Mouse (Mus musculus): ENCODE measurements around the gene Eddm3b. TPM values are rescaled to one million over a fixed set of nuclear protein-coding genes. Genes with fewer than 3 reads are reported as not detected.
"Not testable (repeated sequence)": the region's sequence is repeated elsewhere in the genome, so short reads cannot be mapped to it uniquely, and the experiment has no call there.

Gene Eddm3b
- polyA plus RNA-seq, 1 experiment from 2014 or later: not detected

DNA sequence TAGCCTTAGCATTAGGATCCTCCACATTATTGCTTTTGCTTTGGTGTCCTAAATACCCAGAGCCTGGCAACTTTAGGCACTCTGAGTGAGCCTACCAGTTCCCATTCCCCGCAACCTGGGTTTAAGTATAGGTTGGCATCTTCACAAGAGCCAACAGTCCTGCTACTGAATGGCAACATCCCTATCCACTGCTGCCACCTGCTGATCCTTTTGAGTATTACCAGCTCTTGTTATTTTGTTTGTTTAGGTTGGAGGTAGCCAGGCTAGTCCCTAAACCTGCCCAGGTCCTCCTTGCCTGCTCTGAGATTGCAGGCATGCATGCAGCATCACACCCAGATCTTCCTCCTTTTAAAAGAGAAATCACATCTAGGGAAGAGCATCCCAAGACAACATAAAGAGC lies 15.9 kb upstream of the Eddm3b start:
- not testable (repeated sequence) for H3K4me2 ChIP-seq

DNA sequence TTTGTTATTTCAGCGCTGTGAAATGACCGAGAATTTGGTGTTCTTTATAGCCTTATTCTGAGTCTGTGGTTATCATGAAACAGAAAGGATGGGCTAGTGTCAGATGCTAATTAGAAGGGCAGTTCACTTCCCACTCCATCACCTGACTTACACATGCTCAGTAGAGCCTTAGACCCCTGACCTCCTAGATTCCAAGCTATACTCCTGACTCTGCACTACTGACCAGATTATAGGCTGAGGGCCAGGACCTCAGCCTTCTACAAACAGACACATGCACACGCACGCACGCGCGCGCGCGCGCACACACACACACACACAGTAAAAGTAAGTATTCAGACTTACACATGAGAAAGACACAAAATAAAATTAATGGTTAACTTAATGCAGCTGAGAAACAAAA lies 15.3 kb upstream of the Eddm3b start:
- Histone ChIP-seq H3K4me2 (no peak overlapping the region), H3K9ac (no peak overlapping the region), H3K4me1 (peaks cover 6% of the 10 kb centered on the region), H3K27me3 (replicated peaks) (no peaks in the 10 kb centered on the region), H3K4me3 (no peak overlapping the region), H3K27ac (no peak overlapping the region), H3K36me3 (no peaks in the 10 kb centered on the region), H3K9me3 (replicated peaks) (no peaks in the 10 kb centered on the region)
- no peak for ATAC-seq
- 90% methylated on average over 11 of the region's 11 CpGs for WGBS (ENCODE audit: insufficient replicate concordance)

More for the DNA sequence above, 15.9 kb upstream of the Eddm3b start:
- not testable (repeated sequence) for H3K27me3 ChIP-seq (replicated peaks); H3K27ac ChIP-seq; H3K4me1 ChIP-seq; H3K4me3 ChIP-seq; H3K9ac ChIP-seq; H3K9me3 ChIP-seq (replicated peaks); H3K36me3 ChIP-seq
- 26% methylated on average over 1 of the region's 1 CpGs for WGBS (ENCODE audit: insufficient replicate concordance)
- ATAC-seq: peak; percentile 38; the same call in 1 of the 2 replicates

DNA sequence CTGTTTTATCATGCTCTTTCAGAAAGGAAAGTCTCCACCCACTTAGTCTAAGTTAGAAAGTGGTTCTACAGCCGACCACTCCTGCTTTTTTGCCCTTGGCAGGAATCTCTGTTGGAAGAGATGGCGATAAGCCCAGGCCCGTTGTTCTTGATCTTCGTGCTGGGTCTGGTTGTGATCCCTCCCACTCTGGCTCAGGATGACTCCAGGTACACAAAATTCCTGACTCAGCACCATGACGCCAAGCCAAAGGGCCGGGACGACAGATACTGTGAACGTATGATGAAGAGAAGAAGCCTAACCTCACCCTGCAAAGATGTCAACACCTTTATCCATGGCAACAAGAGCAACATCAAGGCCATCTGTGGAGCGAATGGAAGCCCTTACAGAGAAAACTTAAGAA lies 12.9 kb upstream of the Eddm3b start:
- Histone ChIP-seq H3K9me3 (replicated peaks) (no peaks in the 10 kb centered on the region), H3K4me2 (no peak overlapping the region), H3K27ac (no peak overlapping the region), H3K4me1 (peaks cover 19% of the 10 kb centered on the region), H3K9ac (no peak overlapping the region), H3K36me3 (no peaks in the 10 kb centered on the region), H3K27me3 (replicated peaks) (no peaks in the 10 kb centered on the region), H3K4me3 (no peak overlapping the region)
- no peak for ATAC-seq
- WGBS (ENCODE audit: insufficient replicate concordance): 65% methylated on average over 9 of the region's 9 CpGs

DNA sequence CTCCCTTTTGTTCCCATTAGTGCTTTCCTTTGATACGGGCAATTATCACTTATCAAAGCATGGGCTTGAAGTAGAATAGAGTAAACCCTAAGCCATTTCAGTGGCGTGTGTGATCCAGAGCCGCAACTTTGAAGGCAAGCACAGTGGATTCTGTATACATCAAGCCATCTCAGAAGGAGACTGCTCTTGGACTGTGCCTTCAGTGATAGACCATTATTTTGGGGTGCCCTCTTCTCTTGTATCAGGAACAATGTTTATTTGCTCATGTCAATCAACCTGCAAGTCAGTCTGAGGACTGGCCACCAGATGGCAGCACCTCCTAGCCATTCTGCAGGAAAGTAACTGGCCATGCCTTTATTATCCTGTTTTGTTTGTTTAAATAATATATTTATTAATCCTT lies 11.0 kb upstream of the Eddm3b start:
- Histone ChIP-seq H3K36me3 (no peaks in the 10 kb centered on the region), H3K9me3 (replicated peaks) (no peaks in the 10 kb centered on the region), H3K4me2 (no peak overlapping the region), H3K27ac (no peak overlapping the region), H3K4me1 (peaks cover 25% of the 10 kb centered on the region), H3K27me3 (replicated peaks) (no peaks in the 10 kb centered on the region), H3K9ac (no peak overlapping the region), H3K4me3 (no peak overlapping the region)
- ATAC-seq: no peak
- 64% methylated on average over 3 of the region's 3 CpGs for WGBS (ENCODE audit: insufficient replicate concordance)

DNA sequence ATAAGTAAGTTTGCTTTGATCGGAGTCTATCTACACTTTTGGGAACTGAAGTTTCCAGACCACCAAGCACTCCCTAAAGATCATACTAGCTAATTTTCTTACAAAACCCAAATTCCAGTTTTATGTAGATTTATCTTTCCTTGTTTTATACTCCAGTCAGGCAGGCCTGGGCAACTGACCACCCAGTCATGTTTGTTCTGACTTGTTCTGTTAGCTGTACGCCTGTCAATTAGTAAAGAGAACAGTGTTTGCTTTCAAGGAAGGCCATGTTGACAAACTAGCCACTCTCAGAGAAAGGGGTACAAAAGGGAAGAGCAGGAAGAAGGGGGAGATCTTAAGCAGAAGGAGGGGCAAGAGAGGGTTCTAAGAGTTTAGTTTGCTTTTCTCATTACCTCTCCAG lies 9.9 kb upstream of the Eddm3b start:
- WGBS (ENCODE audit: insufficient replicate concordance): 68% methylated on average over 2 of the region's 2 CpGs

DNA sequence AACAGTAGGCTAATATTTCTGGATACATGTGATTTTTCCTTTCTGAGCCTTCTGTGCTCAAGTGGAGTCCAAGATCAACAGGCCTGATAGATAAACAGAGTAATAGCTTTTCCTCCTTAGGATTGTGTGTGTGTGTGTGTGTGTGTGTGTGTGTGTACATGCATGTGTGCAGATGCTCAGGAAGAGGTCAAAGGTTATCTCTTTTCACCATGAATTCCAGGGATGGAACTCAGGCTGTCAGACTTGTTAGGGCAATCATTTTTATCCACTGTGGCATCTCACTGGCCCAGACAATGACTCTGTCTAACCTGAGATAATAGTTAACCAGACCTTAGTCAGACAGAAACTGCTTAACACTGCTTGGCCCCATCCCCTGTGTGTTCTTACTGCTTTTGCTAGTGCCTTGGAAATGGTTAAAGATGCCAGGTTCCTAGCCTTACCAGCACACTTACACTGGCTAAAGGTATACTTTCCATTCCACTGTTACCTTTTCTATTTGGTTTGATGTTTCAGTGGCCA lies 7.7 kb upstream of the Eddm3b start:
- no peak for ATAC-seq
- Histone ChIP-seq H3K9me3 (replicated peaks) (no peaks in the 10 kb centered on the region), H3K4me1 (peaks cover 25% of the 10 kb centered on the region), H3K36me3 (no peaks in the 10 kb centered on the region), H3K4me2 (no peak overlapping the region), H3K9ac (no peak overlapping the region), H3K27ac (no peak overlapping the region), H3K27me3 (replicated peaks) (no peaks in the 10 kb centered on the region), H3K4me3 (no peak overlapping the region)

More for the DNA sequence above, 9.9 kb upstream of the Eddm3b start:
- no peak overlapping the region for H3K4me2 ChIP-seq
- no peak overlapping the region for H3K4me3 ChIP-seq
- H3K9me3 ChIP-seq (replicated peaks): no peaks in the 10 kb centered on the region
- no peak overlapping the region for H3K9ac ChIP-seq
- no peaks in the 10 kb centered on the region for H3K27me3 ChIP-seq (replicated peaks)
- H3K4me1 ChIP-seq: peaks cover 25% of the 10 kb centered on the region
- no peaks in the 10 kb centered on the region for H3K36me3 ChIP-seq
- peak overlapping the region; percentile 16; the same call in 1 of the 2 replicates for H3K27ac ChIP-seq
- no peak for ATAC-seq

DNA sequence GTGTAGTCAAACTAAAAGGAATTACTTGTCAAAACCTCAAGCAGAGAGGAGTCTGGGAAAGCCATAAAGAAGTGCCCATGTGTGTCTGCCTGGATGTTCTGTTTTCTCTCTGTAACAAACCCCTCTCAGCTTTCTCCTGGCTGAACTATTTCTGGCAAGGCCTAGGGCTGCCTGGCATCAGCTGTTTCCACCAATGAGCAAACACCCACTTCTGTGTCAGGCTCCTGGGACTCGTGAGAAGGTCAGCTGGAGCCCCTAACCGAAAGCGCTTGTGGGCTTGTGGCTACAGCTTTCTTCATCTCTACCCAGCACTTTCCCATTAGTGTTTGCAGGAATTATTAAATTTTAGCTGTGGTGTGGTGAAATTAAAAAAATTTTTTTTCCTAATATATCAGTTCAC lies 2.3 kb upstream of the Eddm3b start:
- H3K27ac ChIP-seq: no peak overlapping the region
- no peak overlapping the region for H3K4me3 ChIP-seq
- 61% methylated on average over 3 of the region's 3 CpGs for WGBS (ENCODE audit: insufficient replicate concordance)
- H3K27me3 ChIP-seq (replicated peaks): 0 out of 2 replicates have a peak, but pooled peaks cover 14% of the 10 kb centered on the region
- H3K9ac ChIP-seq: no peak overlapping the region; the same call in 1 of the 2 replicates
- ATAC-seq: no peak
- no peaks in the 10 kb centered on the region for H3K9me3 ChIP-seq (replicated peaks)
- no peaks in the 10 kb centered on the region for H3K36me3 ChIP-seq
- H3K4me1 ChIP-seq: 0 out of 2 replicates have a peak, but pooled peaks cover 4% of the 10 kb centered on the region
- no peak overlapping the region for H3K4me2 ChIP-seq

DNA sequence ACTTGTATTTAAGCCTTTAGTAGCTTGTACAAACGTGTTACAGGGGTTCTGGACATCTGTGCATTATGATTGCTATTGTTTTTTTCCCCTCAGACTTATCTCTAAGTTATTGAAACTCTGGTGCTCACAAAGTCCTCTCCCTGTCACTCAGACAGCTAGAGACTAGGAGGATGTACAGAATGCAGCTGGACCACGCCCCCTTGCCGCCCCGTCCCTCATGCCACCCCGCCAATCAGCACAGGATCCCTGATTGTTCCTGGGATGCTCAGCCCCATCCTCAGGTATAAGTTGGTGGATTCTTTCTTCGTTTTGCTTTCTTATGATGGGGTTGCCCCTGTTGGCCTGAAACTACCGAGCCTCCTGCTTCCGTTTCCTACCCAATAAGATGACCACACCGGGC lies 750 bp upstream of the Eddm3b start:
- ATAC-seq: no peak
- Histone ChIP-seq H3K27ac (no peak overlapping the region), H3K36me3 (no peaks in the 10 kb centered on the region), H3K27me3 (replicated peaks) (0 out of 2 replicates have a peak, but pooled peaks cover 14% of the 10 kb centered on the region), H3K4me3 (no peak overlapping the region), H3K9me3 (replicated peaks) (no peaks in the 10 kb centered on the region), H3K9ac (no peak overlapping the region), H3K4me2 (no peak overlapping the region), H3K4me1 (0 out of 2 replicates have a peak, but pooled peaks cover 4% of the 10 kb centered on the region)
- WGBS (ENCODE audit: insufficient replicate concordance): 45% methylated on average over 9 of the region's 9 CpGs

DNA sequence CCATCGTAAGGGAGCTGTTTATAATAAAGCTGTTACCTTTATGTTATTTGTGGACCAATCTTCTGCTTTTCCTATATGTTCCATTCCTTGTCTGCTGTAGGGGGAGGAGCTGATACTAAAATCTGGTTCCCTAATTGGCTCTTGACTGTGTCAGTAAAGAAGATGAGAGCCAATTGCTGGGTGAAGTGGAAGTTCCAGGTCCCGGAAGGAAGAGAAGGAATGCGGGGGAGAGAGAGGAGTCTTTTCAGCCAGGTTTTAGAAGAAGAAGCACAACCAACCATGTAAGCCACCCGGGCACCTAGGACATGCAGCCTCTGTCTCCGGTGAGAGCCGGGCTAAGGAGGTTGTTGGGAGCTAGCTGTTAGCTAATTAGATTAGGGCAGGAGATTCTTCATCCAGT lies 11.5 kb downstream of the Eddm3b start:
- no peak overlapping the region for H3K4me3 ChIP-seq
- no peak for ATAC-seq
- no peaks in the 10 kb centered on the region for H3K36me3 ChIP-seq
- H3K27me3 ChIP-seq (replicated peaks): no peaks in the 10 kb centered on the region
- no peaks in the 10 kb centered on the region for H3K9me3 ChIP-seq (replicated peaks)
- no peak overlapping the region for H3K4me2 ChIP-seq
- peak overlapping the region; percentile 32; the same call in 1 of the 2 replicates for H3K27ac ChIP-seq
- H3K9ac ChIP-seq: no peak overlapping the region
- 78% methylated on average over 6 of the region's 6 CpGs for WGBS (ENCODE audit: insufficient replicate concordance)
- peaks cover 77% of the 10 kb centered on the region for H3K4me1 ChIP-seq

DNA sequence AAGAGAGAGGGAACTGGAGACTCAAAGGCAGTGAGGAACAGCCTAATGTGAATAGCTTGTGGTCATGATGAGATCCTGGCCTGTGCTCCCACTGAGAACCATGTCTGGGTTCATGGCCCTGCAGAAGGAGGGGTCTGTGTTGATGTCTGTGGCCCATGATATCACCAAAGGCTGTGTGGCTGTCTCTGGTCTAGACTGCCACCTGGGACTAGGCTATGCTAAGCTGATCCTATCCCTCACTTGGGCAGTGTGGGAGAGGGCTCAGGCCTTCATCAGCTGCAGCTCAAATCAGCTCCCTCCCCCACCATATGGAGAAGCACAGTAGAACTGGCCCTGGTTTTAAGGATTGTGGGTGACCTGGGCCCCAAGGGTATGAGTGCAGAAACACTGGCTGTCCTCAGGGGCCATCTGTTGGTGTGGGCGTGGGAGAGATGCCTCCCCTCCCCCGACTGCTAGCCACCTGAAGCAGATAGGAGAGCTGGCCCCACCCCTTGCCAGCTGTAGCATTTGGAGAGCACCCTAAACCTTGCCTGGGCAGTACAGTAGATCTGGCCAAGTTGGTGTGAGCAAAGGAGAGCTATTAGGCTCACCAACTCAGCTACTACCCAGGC lies 13.5 kb downstream of the Eddm3b start:
- peak overlapping the region; percentile 91 for H3K27ac ChIP-seq
- no peaks in the 10 kb centered on the region for H3K36me3 ChIP-seq
- WGBS (ENCODE audit: insufficient replicate concordance): 22% methylated on average over 2 of the region's 2 CpGs
- peak overlapping the region; percentile 60 for H3K9ac ChIP-seq
- peak; percentile 86 for ATAC-seq
- H3K9me3 ChIP-seq (replicated peaks): no peaks in the 10 kb centered on the region
- H3K4me3 ChIP-seq: peak overlapping the region; percentile 12; the same call in 1 of the 2 replicates
- no peaks in the 10 kb centered on the region for H3K27me3 ChIP-seq (replicated peaks)
- peak overlapping the region; percentile 58 for H3K4me2 ChIP-seq
- H3K4me1 ChIP-seq: peaks cover 85% of the 10 kb centered on the region

DNA sequence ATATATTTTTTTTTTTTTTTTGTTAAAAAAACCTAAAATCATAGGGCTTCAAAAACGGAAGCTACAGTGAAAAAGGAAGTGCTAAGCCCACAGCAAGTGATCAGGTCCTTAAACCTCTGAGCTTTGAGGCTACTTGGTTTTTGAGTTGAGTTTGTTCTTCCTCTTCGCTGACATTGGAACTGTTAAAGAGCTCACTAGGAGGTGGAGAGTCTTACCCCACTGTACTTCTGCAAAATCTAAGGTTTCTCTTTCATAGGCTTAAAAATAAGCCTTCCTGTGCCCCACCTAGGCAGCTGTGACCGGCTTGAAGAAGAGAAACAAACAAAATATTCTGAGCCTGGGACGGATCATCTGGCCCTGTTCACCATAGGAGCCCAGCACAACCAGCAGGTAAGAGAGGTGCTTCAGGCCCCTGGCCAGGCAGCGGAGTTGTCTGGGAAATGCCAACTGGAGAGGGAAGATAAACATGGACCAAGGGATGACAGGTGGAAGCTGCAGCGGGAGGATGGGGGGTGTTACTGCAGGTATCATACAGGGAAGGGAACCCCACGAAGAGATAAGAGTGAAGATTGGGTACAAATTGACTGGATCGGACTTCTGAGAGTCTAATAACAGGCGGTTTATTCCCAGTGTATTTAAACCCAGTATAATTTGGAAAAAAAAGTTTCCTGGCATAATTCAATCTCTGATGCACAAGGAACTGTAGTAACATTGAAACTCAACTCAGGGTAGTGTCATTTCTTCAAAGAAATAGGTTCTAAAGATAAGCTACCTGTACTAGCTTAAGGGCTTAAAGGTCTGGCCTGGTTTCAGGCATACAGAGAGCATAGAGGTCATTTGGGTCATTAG lies 14.8 kb downstream of the Eddm3b start:
- Histone ChIP-seq H3K9ac (peak overlapping the region; percentile 63), H3K27ac (peak overlapping the region; percentile 95), H3K4me3 (peak overlapping the region; percentile 46), H3K36me3 (no peaks in the 10 kb centered on the region), H3K9me3 (replicated peaks) (no peaks in the 10 kb centered on the region), H3K27me3 (replicated peaks) (no peaks in the 10 kb centered on the region), H3K4me2 (peak overlapping the region; percentile 73), H3K4me1 (peaks cover 82% of the 10 kb centered on the region)
- WGBS (ENCODE audit: insufficient replicate concordance): 22% methylated on average over 9 of the region's 9 CpGs
- ATAC-seq: no peak

DNA sequence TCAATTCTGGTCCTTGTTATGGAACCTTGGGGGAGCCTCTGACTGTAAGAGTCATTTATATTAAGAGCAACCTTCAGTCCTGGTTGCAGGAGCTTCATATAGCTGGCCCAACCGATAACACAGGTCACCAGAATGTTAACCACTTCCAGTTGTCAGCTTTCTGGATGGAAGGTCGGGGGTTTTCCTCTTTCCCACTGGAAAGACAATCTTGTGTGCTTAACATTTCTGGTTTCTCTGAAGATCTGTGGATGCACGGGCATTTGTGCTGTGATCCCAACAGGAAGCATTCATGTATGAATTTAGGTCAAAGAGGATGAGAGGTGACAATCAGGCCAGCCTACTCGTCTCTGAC lies 15.4 kb downstream of the Eddm3b start:
- H3K9ac ChIP-seq: peak overlapping the region; percentile 63
- no peaks in the 10 kb centered on the region for H3K27me3 ChIP-seq (replicated peaks)
- H3K4me2 ChIP-seq: peak overlapping the region; percentile 73
- 15% methylated on average over 4 of the region's 4 CpGs for WGBS (ENCODE audit: insufficient replicate concordance)
- peak overlapping the region; percentile 95 for H3K27ac ChIP-seq
- H3K4me3 ChIP-seq: peak overlapping the region; percentile 46
- H3K9me3 ChIP-seq (replicated peaks): no peaks in the 10 kb centered on the region
- no peak for ATAC-seq
- H3K4me1 ChIP-seq: peaks cover 80% of the 10 kb centered on the region
- no peaks in the 10 kb centered on the region for H3K36me3 ChIP-seq

Data from liver, embryonic 12.5 days (tissue).